Mouse (Mus musculus) midbrain, embryonic 12.5 days (tissue): Measurements from ENCODE around the gene Syne2. TPM values are rescaled to one million over a fixed set of nuclear protein-coding genes. Genes with fewer than 3 reads are reported as not detected.
"Not testable (repeated sequence)": the region's sequence is repeated elsewhere in the genome, so short reads cannot be mapped to it uniquely, and the experiment has no call there.

Source experiments
- ATAC-seq: fragments of 200-750 bp; cut with Nextera tagmentation; 2 replicates; pipeline ENCODE4 v1.8.0; 2017; ENCODE audit warnings: low read depth, moderate TSS enrichment, moderate library complexity; ENCODE audit not compliant: low FRiP score
- H3K27ac ChIP-seq: fragments of 300-500 bp; sonication (generic); replicated peaks from 2 replicates; pipeline ENCODE4 v1.5.1; 2016; ENCODE audit warnings: mild to moderate bottlenecking
- H3K27me3 ChIP-seq: fragments of 300-500 bp; sonication (generic); 2 replicates; pipeline ENCODE4 v1.6.1; 2016; ENCODE audit warnings: mild to moderate bottlenecking
- H3K36me3 ChIP-seq: fragments of 300-500 bp; sonication (generic); 2 replicates; pipeline ENCODE4 v1.6.1; 2016
- H3K4me1 ChIP-seq: fragments of 300-500 bp; sonication (generic); 2 replicates; pipeline ENCODE4 v1.6.1; 2016
- H3K4me2 ChIP-seq: fragments of 300-500 bp; sonication (generic); replicated peaks from 2 replicates; pipeline ENCODE4 v1.6.1; 2016; ENCODE audit warnings: mild to moderate bottlenecking, moderate library complexity
- H3K4me3 ChIP-seq: fragments of 300-500 bp; sonication (generic); 2 replicates; pipeline ENCODE4 v1.5.1; 2016; ENCODE audit warnings: mild to moderate bottlenecking
- H3K9ac ChIP-seq: fragments of 300-500 bp; sonication (generic); replicated peaks from 2 replicates; pipeline ENCODE4 v1.6.1; 2016; ENCODE audit warnings: mild to moderate bottlenecking, moderate library complexity
- H3K9me3 ChIP-seq: fragments of 300-500 bp; sonication (generic); 2 replicates; pipeline ENCODE4 v1.6.1; 2016; ENCODE audit warnings: mild to moderate bottlenecking
- WGBS: fragments of 180-500 bp; shearing (Covaris S2); methylation state at CpG from one replicate; pipeline ENCODE4 v1.1.7; 2016; 5-methylcytosine and 5-hydroxymethylcytosine counted together
- polyA plus RNA-seq: library from polyadenylated mRNA; unstranded; fragments of >200 nt; fragmentation: Nextera tagmentation; extraction: Ambion mirVana; gene quantifications from 2 replicates; pipeline ENCODE4 v1.2.1, GENCODE M21; 2016

The Syne2 gene
- polyA plus RNA-seq, result 109 and 116 TPM in 2 replicates

- peaks cover 37% of the 10 kb centered on the region for H3K4me1 ChIP-seq
- peak within 1 kb of the TSS; percentile 81 for H3K4me3 ChIP-seq
- H3K9ac ChIP-seq, result peak within 1 kb of the TSS; percentile 93
- no peaks in the 10 kb centered on the region for H3K36me3 ChIP-seq
- peak within 1 kb of the TSS; percentile 83 for H3K27ac ChIP-seq
- no peaks in the 10 kb centered on the region for H3K9me3 ChIP-seq
- under 1% methylated on average over 53 of the region's 54 CpGs for WGBS
- peaks cover 8% of the 10 kb centered on the region for H3K27me3 ChIP-seq
- ATAC-seq, result peak; percentile 94
- H3K4me2 ChIP-seq, result peak within 1 kb of the TSS; percentile 80
Measured at GRCm38 (mm10) chr12:75817959-75818452, at the start of gene Syne2. Gene Syne2, plus strand, starts transcription at chr12:75818134.

- 72% methylated on average over 3 of the region's 3 CpGs for WGBS
- Histone ChIP-seq H3K4me3 (no peak overlapping the region), H3K4me2 (no peak overlapping the region), H3K36me3 (no peaks in the 10 kb centered on the region), H3K9ac (no peak overlapping the region), H3K4me1 (no peaks in the 10 kb centered on the region), H3K27me3 (no peaks in the 10 kb centered on the region), H3K9me3 (peaks cover 6% of the 10 kb centered on the region; the same call in 1 of the 2 replicates), H3K27ac (no peak overlapping the region)
- no peak for ATAC-seq
Measured at GRCm38 (mm10) chr12:75771410-75771809, 46.5 kb upstream of the Syne2 start.

GRCm38 (mm10) chr12:75772424-75773034 lies 45.4 kb upstream of the Syne2 start:
- Histone ChIP-seq H3K4me3 (no peak overlapping the region), H3K9ac (no peak overlapping the region), H3K36me3 (no peaks in the 10 kb centered on the region), H3K27ac (no peak overlapping the region), H3K4me1 (no peaks in the 10 kb centered on the region), H3K9me3 (peaks cover 6% of the 10 kb centered on the region; the same call in 1 of the 2 replicates), H3K27me3 (no peaks in the 10 kb centered on the region), H3K4me2 (no peak overlapping the region)
- WGBS, result 23% methylated on average over 3 of the region's 3 CpGs
- ATAC-seq, result no peak

- Histone ChIP-seq H3K4me2 (no peak overlapping the region), H3K4me1 (no peaks in the 10 kb centered on the region), H3K36me3 (no peaks in the 10 kb centered on the region), H3K4me3 (no peak overlapping the region), H3K9me3 (no peaks in the 10 kb centered on the region), H3K9ac (no peak overlapping the region), H3K27me3 (no peaks in the 10 kb centered on the region), H3K27ac (no peak overlapping the region)
- ATAC-seq, result no peak
Measured at GRCm38 (mm10) chr12:75781445-75781844, 36.5 kb upstream of the Syne2 start.

GRCm38 (mm10) chr12:75781995-75782394 lies 35.9 kb upstream of the Syne2 start:
- Histone ChIP-seq H3K27ac (no peak overlapping the region), H3K4me1 (no peaks in the 10 kb centered on the region), H3K4me3 (no peak overlapping the region), H3K9ac (no peak overlapping the region), H3K4me2 (no peak overlapping the region), H3K9me3 (no peaks in the 10 kb centered on the region), H3K27me3 (no peaks in the 10 kb centered on the region), H3K36me3 (no peaks in the 10 kb centered on the region)
- WGBS, result 88% methylated on average over 7 of the region's 7 CpGs
- no peak for ATAC-seq

- Histone ChIP-seq H3K9ac (no peak overlapping the region), H3K4me1 (no peaks in the 10 kb centered on the region), H3K9me3 (no peaks in the 10 kb centered on the region), H3K4me2 (no peak overlapping the region), H3K36me3 (no peaks in the 10 kb centered on the region), H3K27me3 (no peaks in the 10 kb centered on the region), H3K27ac (no peak overlapping the region), H3K4me3 (no peak overlapping the region)
- no peak for ATAC-seq
- WGBS, result 91% methylated on average over 2 of the region's 2 CpGs
Measured at GRCm38 (mm10) chr12:75784271-75784751, 33.6 kb upstream of the Syne2 start.

- H3K4me3 ChIP-seq, H3K9ac ChIP-seq, H3K27me3 ChIP-seq, H3K9me3 ChIP-seq, ATAC-seq, H3K27ac ChIP-seq, H3K4me2 ChIP-seq, H3K36me3 ChIP-seq, H3K4me1 ChIP-seq: not testable (repeated sequence)
- 8% methylated on average over 2 of the region's 2 CpGs for WGBS
Measured at GRCm38 (mm10) chr12:75786681-75787080, 31.3 kb upstream of the Syne2 start.

- Histone ChIP-seq H3K27ac (no peak overlapping the region), H3K9me3 (no peaks in the 10 kb centered on the region), H3K36me3 (no peaks in the 10 kb centered on the region), H3K27me3 (no peaks in the 10 kb centered on the region), H3K4me1 (no peaks in the 10 kb centered on the region), H3K4me3 (no peak overlapping the region), H3K9ac (no peak overlapping the region), H3K4me2 (no peak overlapping the region)
- no peak for ATAC-seq
- WGBS, result 69% methylated on average over 4 of the region's 4 CpGs
Measured at GRCm38 (mm10) chr12:75789451-75789850, 28.5 kb upstream of the Syne2 start.

GRCm38 (mm10) chr12:75794527-75794926 lies 23.4 kb upstream of the Syne2 start:
- Histone ChIP-seq H3K27ac (no peak overlapping the region), H3K27me3 (no peaks in the 10 kb centered on the region), H3K4me1 (no peaks in the 10 kb centered on the region), H3K9ac (no peak overlapping the region), H3K4me2 (no peak overlapping the region), H3K4me3 (no peak overlapping the region), H3K9me3 (no peaks in the 10 kb centered on the region), H3K36me3 (no peaks in the 10 kb centered on the region)
- no peak for ATAC-seq
- 64% methylated on average over 4 of the region's 4 CpGs for WGBS

GRCm38 (mm10) chr12:75796510-75796909 lies 21.4 kb upstream of the Syne2 start:
- ATAC-seq, result no peak
- H3K9ac ChIP-seq, result no peak overlapping the region
- WGBS, result 75% methylated on average over 2 of the region's 2 CpGs
- peaks cover 3% of the 10 kb centered on the region; the same call in 1 of the 2 replicates for H3K9me3 ChIP-seq
- no peaks in the 10 kb centered on the region for H3K4me1 ChIP-seq
- no peaks in the 10 kb centered on the region for H3K27me3 ChIP-seq
- H3K27ac ChIP-seq, result no peak overlapping the region
- H3K4me3 ChIP-seq, result no peak overlapping the region
- no peak overlapping the region for H3K4me2 ChIP-seq
- no peaks in the 10 kb centered on the region for H3K36me3 ChIP-seq

GRCm38 (mm10) chr12:75806281-75806680 lies 11.7 kb upstream of the Syne2 start:
- Histone ChIP-seq H3K4me3 (no peak overlapping the region), H3K9me3 (no peaks in the 10 kb centered on the region), H3K4me1 (no peaks in the 10 kb centered on the region), H3K4me2 (no peak overlapping the region), H3K27ac (no peak overlapping the region), H3K27me3 (no peaks in the 10 kb centered on the region), H3K9ac (no peak overlapping the region), H3K36me3 (no peaks in the 10 kb centered on the region)
- ATAC-seq, result no peak
- WGBS, result 90% methylated on average over 4 of the region's 4 CpGs

GRCm38 (mm10) chr12:75813766-75814165 lies 4.2 kb upstream of the Syne2 start:
- Histone ChIP-seq H3K27me3 (peaks cover 8% of the 10 kb centered on the region), H3K27ac (no peak overlapping the region), H3K4me1 (peaks cover 9% of the 10 kb centered on the region), H3K4me3 (no peak overlapping the region), H3K4me2 (no peak overlapping the region), H3K9me3 (no peaks in the 10 kb centered on the region), H3K9ac (no peak overlapping the region), H3K36me3 (no peaks in the 10 kb centered on the region)
- ATAC-seq, result no peak
- 91% methylated on average over 2 of the region's 2 CpGs for WGBS

- Histone ChIP-seq H3K27ac (no peak overlapping the region), H3K4me3 (no peak overlapping the region), H3K9me3 (no peaks in the 10 kb centered on the region), H3K4me1 (peaks cover 12% of the 10 kb centered on the region), H3K9ac (no peak overlapping the region), H3K27me3 (peaks cover 8% of the 10 kb centered on the region), H3K36me3 (no peaks in the 10 kb centered on the region), H3K4me2 (no peak overlapping the region)
- 79% methylated on average over 6 of the region's 6 CpGs for WGBS
- no peak for ATAC-seq
Measured at GRCm38 (mm10) chr12:75814551-75814950, 3.4 kb upstream of the Syne2 start.
